Mouse (Mus musculus): Measurements from ENCODE around the gene Serpinh1.

The Serpinh1 gene

GRCm38 (mm10) chr7:99352526-99353400 is at the start of gene Serpinh1:
Gene Serpinh1, minus strand, starts transcription at chr7:99353239.
- peak; percentile 99 for DNase-seq (ENCODE audit: inconsistent ontology term)

- no peak for DNase-seq (ENCODE audit: inconsistent ontology term)
These were observed 49.4 kb upstream of the Serpinh1 start for GRCm38 (mm10) chr7:99402477-99402876.

- DNase-seq (ENCODE audit: inconsistent ontology term) = no peak
These were observed 48.3 kb upstream of the Serpinh1 start for GRCm38 (mm10) chr7:99401373-99401772.

- no peak for DNase-seq (ENCODE audit: inconsistent ontology term)
These were observed 44.1 kb upstream of the Serpinh1 start for GRCm38 (mm10) chr7:99396994-99397659.

GRCm38 (mm10) chr7:99395908-99396616 is 43.0 kb upstream of the Serpinh1 start:
- DNase-seq (ENCODE audit: inconsistent ontology term) = peak; percentile 44

GRCm38 (mm10) chr7:99395385-99395784 is 42.3 kb upstream of the Serpinh1 start:
- no peak for DNase-seq (ENCODE audit: inconsistent ontology term)

GRCm38 (mm10) chr7:99393711-99394325 is 40.8 kb upstream of the Serpinh1 start:
- peak; percentile 46 for DNase-seq (ENCODE audit: inconsistent ontology term)

- DNase-seq (ENCODE audit: inconsistent ontology term) = no peak
These were observed 39.7 kb upstream of the Serpinh1 start for GRCm38 (mm10) chr7:99392696-99393095.

GRCm38 (mm10) chr7:99390559-99390958 is 37.5 kb upstream of the Serpinh1 start:
- peak; percentile 61 for DNase-seq (ENCODE audit: inconsistent ontology term)

GRCm38 (mm10) chr7:99387356-99387755 is 34.3 kb upstream of the Serpinh1 start:
- DNase-seq (ENCODE audit: inconsistent ontology term) = no peak

- DNase-seq (ENCODE audit: inconsistent ontology term) = no peak
These were observed 33.8 kb upstream of the Serpinh1 start for GRCm38 (mm10) chr7:99386811-99387210.

- DNase-seq (ENCODE audit: inconsistent ontology term) = peak; percentile 88
These were observed 33.0 kb upstream of the Serpinh1 start for GRCm38 (mm10) chr7:99386030-99386429.

- no peak for DNase-seq (ENCODE audit: inconsistent ontology term)
These were observed 31.1 kb upstream of the Serpinh1 start for GRCm38 (mm10) chr7:99384101-99384611.

GRCm38 (mm10) chr7:99383246-99383645 is 30.2 kb upstream of the Serpinh1 start:
- no peak for DNase-seq (ENCODE audit: inconsistent ontology term)

- DNase-seq (ENCODE audit: inconsistent ontology term) = no peak
These were observed 29.3 kb upstream of the Serpinh1 start for GRCm38 (mm10) chr7:99382088-99383000.

GRCm38 (mm10) chr7:99381214-99382087 is 28.4 kb upstream of the Serpinh1 start, which contains the start of gene Gdpd5:
Gene Gdpd5, plus strand, starts transcription at chr7:99381414.
- DNase-seq (ENCODE audit: inconsistent ontology term) = peak; percentile 100

GRCm38 (mm10) chr7:99380491-99381213 is 27.6 kb upstream of the Serpinh1 start:
- peak; percentile 37 for DNase-seq (ENCODE audit: inconsistent ontology term)

GRCm38 (mm10) chr7:99378870-99379269 is 25.8 kb upstream of the Serpinh1 start:
- DNase-seq (ENCODE audit: inconsistent ontology term) = peak; percentile 52

- DNase-seq (ENCODE audit: inconsistent ontology term) = no peak
These were observed 22.4 kb upstream of the Serpinh1 start for GRCm38 (mm10) chr7:99375455-99375854.
